Mouse (Mus musculus) neural tube, embryonic 14.5 days (tissue): ENCODE data around the gene Mroh2a. TPM values are rescaled to one million over a fixed set of nuclear protein-coding genes. Genes with fewer than 3 reads are reported as not detected.

Experiments used
- ATAC-seq: fragments of 200-750 bp; cut with Nextera tagmentation; 2 replicates; pipeline ENCODE4 v1.8.0; 2017; ENCODE audit warnings: low read depth, mild to moderate bottlenecking, moderate TSS enrichment, moderate library complexity
- H3K27ac ChIP-seq: fragments of 300-500 bp; sonication (generic); 2 replicates; pipeline ENCODE4 v1.5.1; 2014; ENCODE audit warnings: low read depth, mild to moderate bottlenecking, control low read depth, low read length, moderate library complexity, mixed read lengths
- H3K27me3 ChIP-seq: fragments of 300-500 bp; sonication (generic); 2 replicates; pipeline ENCODE4 v1.6.1; 2014; ENCODE audit warnings: low read length; ENCODE audit not compliant: control insufficient read depth, insufficient read depth
- H3K36me3 ChIP-seq: fragments of 300-500 bp; sonication (generic); 2 replicates; pipeline ENCODE4 v1.6.1; 2014; ENCODE audit warnings: low read length, mixed read lengths; ENCODE audit not compliant: control insufficient read depth, insufficient read depth
- H3K4me1 ChIP-seq: fragments of 300-500 bp; sonication (generic); 2 replicates; pipeline ENCODE4 v1.6.1; 2014; ENCODE audit warnings: low read length; ENCODE audit not compliant: control insufficient read depth, insufficient read depth
- H3K4me2 ChIP-seq: fragments of 300-500 bp; sonication (generic); 2 replicates; pipeline ENCODE4 v1.6.1; 2014; ENCODE audit warnings: mild to moderate bottlenecking, low read depth, low read length, control low read depth
- H3K4me3 ChIP-seq: fragments of 300-500 bp; sonication (generic); 2 replicates; pipeline ENCODE4 v1.5.1; 2014; ENCODE audit warnings: low read depth, low read length, control low read depth, mixed read lengths
- H3K9ac ChIP-seq: fragments of 300-500 bp; sonication (generic); replicated peaks from 2 replicates; pipeline ENCODE4 v1.6.1; 2014; ENCODE audit warnings: low read depth, mild to moderate bottlenecking, control low read depth, low read length, mixed read lengths
- H3K9me3 ChIP-seq: fragments of 300-500 bp; sonication (generic); 2 replicates; pipeline ENCODE4 v1.6.1; 2016; ENCODE audit warnings: low read length; ENCODE audit not compliant: control insufficient read depth
- WGBS: fragments of 180-500 bp; shearing (Covaris S2); extraction: QIAGEN DNeasy Blood & Tissue Kit; methylation state at CpG from one replicate; pipeline ENCODE4 v1.1.7; 2014; 5-methylcytosine and 5-hydroxymethylcytosine counted together
- polyA plus RNA-seq: library from polyadenylated mRNA; unstranded; fragments of >200 nt; fragmentation: Nextera tagmentation; extraction: Ambion mirVana; gene quantifications from 2 replicates; pipeline ENCODE4 v1.2.1, GENCODE M21; 2014

Mroh2a gene
- polyA plus RNA-seq, 1 experiment from 2014 or later: 0.71 TPM

- Histone ChIP-seq H3K4me1 (no peaks in the 10 kb centered on the region), H3K9ac (no peak overlapping the region), H3K27ac (no peak overlapping the region), H3K4me3 (no peak overlapping the region), H3K36me3 (no peaks in the 10 kb centered on the region), H3K4me2 (no peak overlapping the region), H3K9me3 (peaks cover 86% of the 10 kb centered on the region), H3K27me3 (no peaks in the 10 kb centered on the region)
- ATAC-seq: no peak
- 76% methylated on average over 6 of the region's 6 CpGs for WGBS
Observed at GRCm38 (mm10) chr1:88238771-88239170, 12.0 kb downstream of the Mroh2a start.

- no peaks in the 10 kb centered on the region for H3K36me3 ChIP-seq
- no peak overlapping the region for H3K27ac ChIP-seq
- H3K27me3 ChIP-seq: no peaks in the 10 kb centered on the region
- H3K9me3 ChIP-seq: peaks cover 85% of the 10 kb centered on the region
- WGBS: 73% methylated on average over 5 of the region's 5 CpGs
- no peaks in the 10 kb centered on the region for H3K4me1 ChIP-seq
- no peak for ATAC-seq
- H3K4me3 ChIP-seq: no peak overlapping the region
- no peak overlapping the region for H3K9ac ChIP-seq
- H3K4me2 ChIP-seq: no peak overlapping the region
Observed at GRCm38 (mm10) chr1:88240072-88240471, 13.3 kb downstream of the Mroh2a start.

GRCm38 (mm10) chr1:88240579-88240978, 13.8 kb downstream of the Mroh2a start:
- no peaks in the 10 kb centered on the region for H3K27me3 ChIP-seq
- H3K9ac ChIP-seq: no peak overlapping the region
- 78% methylated on average over 4 of the region's 4 CpGs for WGBS
- no peak; the same call in 1 of the 2 replicates for ATAC-seq
- no peak overlapping the region for H3K4me2 ChIP-seq
- no peak overlapping the region for H3K27ac ChIP-seq
- no peaks in the 10 kb centered on the region for H3K4me1 ChIP-seq
- no peaks in the 10 kb centered on the region for H3K36me3 ChIP-seq
- peaks cover 85% of the 10 kb centered on the region for H3K9me3 ChIP-seq
- no peak overlapping the region for H3K4me3 ChIP-seq

GRCm38 (mm10) chr1:88243861-88244260, 17.1 kb downstream of the Mroh2a start:
- no peak overlapping the region for H3K9ac ChIP-seq
- H3K27me3 ChIP-seq: no peaks in the 10 kb centered on the region
- no peaks in the 10 kb centered on the region for H3K36me3 ChIP-seq
- H3K4me3 ChIP-seq: no peak overlapping the region
- no peak overlapping the region for H3K27ac ChIP-seq
- peaks cover 93% of the 10 kb centered on the region for H3K9me3 ChIP-seq
- 67% methylated on average over 5 of the region's 5 CpGs for WGBS
- no peaks in the 10 kb centered on the region for H3K4me1 ChIP-seq
- no peak overlapping the region for H3K4me2 ChIP-seq
- no peak for ATAC-seq

- Histone ChIP-seq H3K4me1 (no peaks in the 10 kb centered on the region), H3K27me3 (no peaks in the 10 kb centered on the region), H3K9me3 (peaks cover 93% of the 10 kb centered on the region), H3K27ac (no peak overlapping the region), H3K4me3 (no peak overlapping the region), H3K36me3 (no peaks in the 10 kb centered on the region), H3K4me2 (no peak overlapping the region), H3K9ac (no peak overlapping the region)
- WGBS: 79% methylated on average over 6 of the region's 6 CpGs
- no peak for ATAC-seq
Observed at GRCm38 (mm10) chr1:88245881-88246280, 19.1 kb downstream of the Mroh2a start.

GRCm38 (mm10) chr1:88246386-88246785, 19.6 kb downstream of the Mroh2a start:
- no peaks in the 10 kb centered on the region for H3K36me3 ChIP-seq
- no peak overlapping the region for H3K9ac ChIP-seq
- H3K4me1 ChIP-seq: no peaks in the 10 kb centered on the region
- H3K27me3 ChIP-seq: no peaks in the 10 kb centered on the region
- H3K9me3 ChIP-seq: peaks cover 94% of the 10 kb centered on the region
- ATAC-seq: no peak
- H3K4me2 ChIP-seq: no peak overlapping the region
- WGBS: 49% methylated on average over 6 of the region's 6 CpGs
- H3K4me3 ChIP-seq: no peak overlapping the region
- no peak overlapping the region for H3K27ac ChIP-seq

- Histone ChIP-seq H3K4me3 (no peak overlapping the region), H3K9me3 (peaks cover 92% of the 10 kb centered on the region), H3K36me3 (no peaks in the 10 kb centered on the region), H3K4me1 (no peaks in the 10 kb centered on the region), H3K27ac (no peak overlapping the region), H3K4me2 (no peak overlapping the region), H3K9ac (no peak overlapping the region), H3K27me3 (no peaks in the 10 kb centered on the region)
- ATAC-seq: 0 out of 2 replicates have a peak, but pooled peaks have one; percentile 3
- WGBS: 51% methylated on average over 2 of the region's 2 CpGs
Observed at GRCm38 (mm10) chr1:88247660-88248059, 20.9 kb downstream of the Mroh2a start.

- H3K4me2 ChIP-seq: no peak overlapping the region
- no peak for ATAC-seq
- no peak overlapping the region for H3K27ac ChIP-seq
- H3K36me3 ChIP-seq: no peaks in the 10 kb centered on the region
- H3K4me3 ChIP-seq: no peak overlapping the region
- H3K27me3 ChIP-seq: no peaks in the 10 kb centered on the region
- no peaks in the 10 kb centered on the region for H3K4me1 ChIP-seq
- no peak overlapping the region for H3K9ac ChIP-seq
- H3K9me3 ChIP-seq: peaks cover 89% of the 10 kb centered on the region
- 68% methylated on average over 4 of the region's 4 CpGs for WGBS
Observed at GRCm38 (mm10) chr1:88248658-88249057, 21.9 kb downstream of the Mroh2a start.

- WGBS: 80% methylated on average over 7 of the region's 7 CpGs
- no peak for ATAC-seq
- Histone ChIP-seq H3K9me3 (peaks cover 88% of the 10 kb centered on the region), H3K4me2 (no peak overlapping the region), H3K27ac (no peak overlapping the region), H3K27me3 (no peaks in the 10 kb centered on the region), H3K36me3 (no peaks in the 10 kb centered on the region), H3K4me1 (no peaks in the 10 kb centered on the region), H3K4me3 (no peak overlapping the region), H3K9ac (no peak overlapping the region)
Observed at GRCm38 (mm10) chr1:88249596-88249995, 22.8 kb downstream of the Mroh2a start.

GRCm38 (mm10) chr1:88250023-88250422, 23.2 kb downstream of the Mroh2a start:
- Histone ChIP-seq H3K4me1 (no peaks in the 10 kb centered on the region), H3K9ac (no peak overlapping the region), H3K4me2 (no peak overlapping the region), H3K36me3 (no peaks in the 10 kb centered on the region), H3K27ac (no peak overlapping the region), H3K4me3 (no peak overlapping the region), H3K27me3 (no peaks in the 10 kb centered on the region), H3K9me3 (peaks cover 88% of the 10 kb centered on the region)
- WGBS: 84% methylated on average over 5 of the region's 5 CpGs
- ATAC-seq: no peak
